Mouse (Mus musculus): Measurements from ENCODE around the gene 4930550L24Rik. TPM values are rescaled to one million over a fixed set of nuclear protein-coding genes. Genes with fewer than 3 reads are reported as not detected.

4930550L24Rik gene
- not detected in 2 replicates for polyA plus RNA-seq (2012; rRNA removed)

- H3K4me1 ChIP-seq (ENCODE audit: control insufficient read depth, insufficient read depth, low read length): no peaks in the 10 kb centered on the region
- WGBS: 72% methylated on average over 2 of the region's 2 CpGs
- H3K4me3 ChIP-seq (ENCODE audit: insufficient read depth, low read depth, low read length): no peak within 1 kb of the TSS
- no peak for DNase-seq
- H3K36me3 ChIP-seq (ENCODE audit: control insufficient read depth, insufficient read depth, low read length): no peaks in the 10 kb centered on the region
- H3K27me3 ChIP-seq (replicated peaks; ENCODE audit: control insufficient read depth, insufficient read depth, low read length): no peaks in the 10 kb centered on the region
- no peak within 1 kb of the TSS for H3K27ac ChIP-seq (ENCODE audit: insufficient read depth, low read depth, low read length)
- TF ChIP-seq CTCF (conservative IDR thresholded peaks at IDR 0.05; ENCODE audit: insufficient read depth, insufficient read length, low read depth, low read length) (no peak), POLR2A (IDR thresholded peaks at IDR 0.05; ENCODE audit: low read depth, low read length) (no peak)
Observed at GRCm38 (mm10) chrX:58909060-58909459, at the start of gene 4930550L24Rik. Gene 4930550L24Rik, plus strand, starts transcription at chrX:58909360.

GRCm38 (mm10) chrX:58900753-58901152, 8.4 kb upstream of the 4930550L24Rik start:
- TF ChIP-seq POLR2A (IDR thresholded peaks at IDR 0.05; ENCODE audit: low read depth, low read length): no peak
- Histone ChIP-seq H3K4me3 (ENCODE audit: insufficient read depth, low read depth, low read length) (no peak overlapping the region), H3K27me3 (replicated peaks; ENCODE audit: control insufficient read depth, insufficient read depth, low read length) (no peaks in the 10 kb centered on the region), H3K36me3 (ENCODE audit: control insufficient read depth, insufficient read depth, low read length) (no peaks in the 10 kb centered on the region), H3K4me1 (ENCODE audit: control insufficient read depth, insufficient read depth, low read length) (no peaks in the 10 kb centered on the region), H3K27ac (ENCODE audit: insufficient read depth, low read depth, low read length) (no peak overlapping the region)
- DNase-seq: no peak
- WGBS: 80% methylated on average over 1 of the region's 1 CpGs

GRCm38 (mm10) chrX:58967969-58968368, 58.8 kb downstream of the 4930550L24Rik start:
- Histone ChIP-seq H3K27ac (ENCODE audit: insufficient read depth, low read depth, low read length) (no peak overlapping the region), H3K4me3 (ENCODE audit: insufficient read depth, low read depth, low read length) (no peak overlapping the region), H3K4me1 (ENCODE audit: control insufficient read depth, insufficient read depth, low read length) (no peaks in the 10 kb centered on the region), H3K27me3 (replicated peaks; ENCODE audit: control insufficient read depth, insufficient read depth, low read length) (no peaks in the 10 kb centered on the region), H3K36me3 (ENCODE audit: control insufficient read depth, insufficient read depth, low read length) (no peaks in the 10 kb centered on the region)
- no peak for DNase-seq
- WGBS: 92% methylated on average over 2 of the region's 2 CpGs
- TF ChIP-seq CTCF (conservative IDR thresholded peaks at IDR 0.05; ENCODE audit: insufficient read depth, insufficient read length, low read depth, low read length) (no peak), POLR2A (IDR thresholded peaks at IDR 0.05; ENCODE audit: low read depth, low read length) (no peak)

Measured in kidney, adult 2 months (tissue).